Mouse (Mus musculus): ENCODE data around the gene Gm21518.
"Not testable (repeated sequence)": the region's sequence is repeated elsewhere in the genome, so short reads cannot be mapped to it uniquely, and the experiment has no call there.

Gm21518 gene

DNA sequence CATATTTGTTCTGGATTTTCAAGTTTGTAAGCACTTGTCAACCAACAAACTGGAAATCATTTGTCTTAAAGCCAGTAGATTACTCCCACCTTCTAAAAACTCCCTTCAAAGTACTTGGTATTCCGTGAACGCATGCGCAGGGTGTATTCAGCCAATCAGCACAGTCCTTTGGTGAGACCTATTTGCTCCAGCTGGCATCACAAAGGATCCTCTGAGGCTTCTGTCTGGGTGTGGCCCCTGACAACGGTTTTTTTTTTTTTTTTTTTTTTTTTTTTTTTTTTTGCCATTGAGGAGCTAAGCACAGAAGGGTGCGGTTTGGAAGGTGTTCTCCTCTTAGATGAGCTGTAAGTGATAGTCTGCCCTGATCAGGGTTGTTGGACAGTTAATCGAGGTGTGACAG, at the start of gene Gm21518:
Gene Gm21518 (plus strand): TSS at position 301 of the 400 bp plus-strand sequence.
- DNase-seq (ENCODE audit: low spot score in 2 of 2) = not testable (repeated sequence)

Measured in spleen, postnatal 14 days (tissue).